Mouse (Mus musculus): ENCODE results near the gene Klk1b21. TPM values are rescaled to one million over a fixed set of nuclear protein-coding genes. Genes with fewer than 3 reads are reported as not detected.
"Not testable (repeated sequence)": the region's sequence is repeated elsewhere in the genome, so short reads cannot be mapped to it uniquely, and the experiment has no call there.

Klk1b21 gene
- not detected in 2 replicates for polyA plus RNA-seq (2016; fragmentation: Nextera tagmentation; extraction: Ambion mirVana)

- not testable (repeated sequence) for H3K4me1 ChIP-seq; H3K9ac ChIP-seq (replicated peaks); ATAC-seq (ENCODE audit: low FRiP score, low read depth); H3K27me3 ChIP-seq; H3K27ac ChIP-seq (replicated peaks); H3K36me3 ChIP-seq; H3K4me3 ChIP-seq; H3K9me3 ChIP-seq; H3K4me2 ChIP-seq (replicated peaks)
- 83% methylated on average over 3 of the region's 3 CpGs for WGBS
Measured at GRCm38 (mm10) chr7:44102028-44102427, at the start of gene Klk1b21. Gene Klk1b21 (plus strand): TSS chr7:44102328.

- Histone ChIP-seq H3K9me3 (no peaks in the 10 kb centered on the region), H3K27me3 (no peaks in the 10 kb centered on the region), H3K9ac (replicated peaks) (no peak overlapping the region), H3K4me1 (no peaks in the 10 kb centered on the region), H3K36me3 (no peaks in the 10 kb centered on the region), H3K27ac (replicated peaks) (no peak overlapping the region), H3K4me2 (replicated peaks) (no peak overlapping the region), H3K4me3 (no peak overlapping the region)
- no peak for ATAC-seq (ENCODE audit: low FRiP score, low read depth)
- 79% methylated on average over 2 of the region's 2 CpGs for WGBS
Measured at GRCm38 (mm10) chr7:44072117-44072516, 30.0 kb upstream of the Klk1b21 start.

DNA sequence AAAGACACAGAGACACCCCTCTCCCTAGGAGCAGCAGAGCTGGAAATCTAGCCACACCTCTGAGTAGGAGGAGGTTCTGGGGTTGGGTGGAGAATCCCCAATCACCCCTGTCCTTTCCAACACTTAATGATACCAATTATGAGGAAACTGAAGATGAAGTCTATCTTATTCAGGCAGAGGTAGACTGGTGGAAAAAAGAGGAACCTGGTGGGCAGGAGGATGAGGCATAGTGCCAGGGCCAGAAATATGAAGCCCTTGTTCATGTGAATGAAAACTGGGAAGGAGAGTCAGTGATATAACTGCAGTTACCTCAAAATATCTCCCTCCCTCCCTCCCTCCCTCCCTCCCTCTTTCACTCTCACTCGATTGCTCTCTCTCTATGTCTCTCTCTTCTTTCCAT is 24.4 kb upstream of the Klk1b21 start:
- no peaks in the 10 kb centered on the region for H3K27me3 ChIP-seq

DNA sequence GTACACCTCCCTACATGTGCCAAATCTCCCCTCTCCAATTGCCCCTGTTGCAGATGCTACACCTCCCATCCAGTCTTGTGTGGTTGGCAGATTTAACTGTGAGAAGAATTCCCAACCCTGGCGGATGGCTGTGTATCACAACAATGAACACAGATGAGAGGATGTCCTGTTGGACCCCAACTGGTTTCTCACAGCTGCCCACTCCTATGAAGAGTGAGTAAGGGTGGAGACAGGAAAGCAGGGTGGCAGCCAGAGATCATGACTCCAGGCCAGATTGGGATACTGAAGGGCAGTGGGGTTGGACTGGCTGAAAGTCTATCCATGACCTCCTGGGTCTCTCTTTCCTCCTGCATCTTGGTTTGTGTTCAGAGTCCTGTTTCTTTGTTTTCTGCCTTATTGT is 6.0 kb upstream of the Klk1b21 start:
- Histone ChIP-seq H3K4me3 (no peak overlapping the region), H3K9me3 (no peaks in the 10 kb centered on the region), H3K27me3 (no peaks in the 10 kb centered on the region), H3K9ac (replicated peaks) (no peak overlapping the region), H3K36me3 (no peaks in the 10 kb centered on the region), H3K4me1 (no peaks in the 10 kb centered on the region), H3K4me2 (replicated peaks) (no peak overlapping the region), H3K27ac (replicated peaks) (no peak overlapping the region)
- no peak for ATAC-seq (ENCODE audit: low FRiP score, low read depth)
- WGBS = 89% methylated on average over 1 of the region's 1 CpGs

More for the DNA sequence above, 24.4 kb upstream of the Klk1b21 start:
- WGBS = 70% methylated on average over 1 of the region's 1 CpGs
- no peaks in the 10 kb centered on the region for H3K36me3 ChIP-seq
- no peaks in the 10 kb centered on the region for H3K4me1 ChIP-seq
- H3K9me3 ChIP-seq = no peaks in the 10 kb centered on the region
- no peak overlapping the region for H3K4me3 ChIP-seq
- no peak overlapping the region for H3K4me2 ChIP-seq (replicated peaks)
- no peak overlapping the region for H3K9ac ChIP-seq (replicated peaks)
- no peak overlapping the region for H3K27ac ChIP-seq (replicated peaks)
- ATAC-seq (ENCODE audit: low FRiP score, low read depth) = no peak

DNA sequence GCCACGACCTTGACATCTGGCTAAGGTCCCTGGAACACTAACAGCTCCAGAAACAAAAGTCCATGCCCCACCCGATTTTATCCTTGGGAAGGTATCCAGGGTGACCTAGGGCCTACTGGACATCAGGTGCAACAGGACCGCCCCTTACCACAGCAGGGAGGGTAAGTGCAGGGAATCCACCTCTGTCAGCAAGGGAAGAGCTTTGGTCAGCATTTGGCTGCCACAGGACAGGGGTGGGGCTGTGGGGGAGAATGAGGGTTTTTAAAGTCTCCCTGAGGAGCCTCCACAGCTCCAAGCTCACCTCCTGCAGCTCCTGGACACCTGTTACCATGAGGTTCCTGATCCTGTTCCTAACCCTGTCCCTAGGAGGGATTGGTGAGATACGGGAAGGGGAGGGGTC is 10.2 kb downstream of the Klk1b21 start, which contains the start of gene Klk1b22:
Klk1b22 (plus strand) TSS at position 301 of the 400 bp plus-strand sequence.
- WGBS = 81% methylated on average over 4 of the region's 4 CpGs
- no peaks in the 10 kb centered on the region for H3K36me3 ChIP-seq
- no peaks in the 10 kb centered on the region for H3K27me3 ChIP-seq
- H3K9ac ChIP-seq (replicated peaks) = no peak within 1 kb of the TSS
- no peaks in the 10 kb centered on the region for H3K4me1 ChIP-seq
- ATAC-seq (ENCODE audit: low FRiP score, low read depth) = no peak
- no peak within 1 kb of the TSS for H3K27ac ChIP-seq (replicated peaks)
- H3K4me2 ChIP-seq (replicated peaks) = no peak within 1 kb of the TSS
- H3K4me3 ChIP-seq = no peak within 1 kb of the TSS
- no peaks in the 10 kb centered on the region for H3K9me3 ChIP-seq

GRCm38 (mm10) chr7:44123445-44123844 is 21.3 kb downstream of the Klk1b21 start:
- no peak overlapping the region for H3K4me2 ChIP-seq (replicated peaks)
- 85% methylated on average over 6 of the region's 6 CpGs for WGBS
- H3K9me3 ChIP-seq = no peaks in the 10 kb centered on the region
- no peak overlapping the region for H3K27ac ChIP-seq (replicated peaks)
- no peak overlapping the region for H3K4me3 ChIP-seq
- H3K36me3 ChIP-seq = no peaks in the 10 kb centered on the region
- no peak overlapping the region for H3K9ac ChIP-seq (replicated peaks)
- ATAC-seq (ENCODE audit: low FRiP score, low read depth) = no peak
- H3K4me1 ChIP-seq = no peaks in the 10 kb centered on the region
- H3K27me3 ChIP-seq = no peaks in the 10 kb centered on the region

- Histone ChIP-seq H3K36me3 (no peaks in the 10 kb centered on the region), H3K4me2 (replicated peaks) (no peak within 1 kb of the TSS), H3K4me1 (no peaks in the 10 kb centered on the region), H3K27me3 (no peaks in the 10 kb centered on the region), H3K9me3 (no peaks in the 10 kb centered on the region), H3K9ac (replicated peaks) (no peak within 1 kb of the TSS), H3K4me3 (no peak within 1 kb of the TSS), H3K27ac (replicated peaks) (no peak within 1 kb of the TSS)
- ATAC-seq (ENCODE audit: low FRiP score, low read depth) = no peak
- WGBS = 87% methylated on average over 3 of the region's 3 CpGs
Measured at GRCm38 (mm10) chr7:44136467-44136866, 34.3 kb downstream of the Klk1b21 start, which contains the start of gene Klk1b16. Gene Klk1b16 (plus strand): TSS chr7:44136767.

Other genes with a start within 250 kb of the Klk1b21 start
- gene Klk4, start 221.2 kb upstream of the Klk1b21 start, polyA plus RNA-seq (2016; fragmentation: Nextera tagmentation; extraction: Ambion mirVana) = not detected in 2 replicates
- not detected in 2 replicates for gene Klk15, start 168.6 kb upstream of the Klk1b21 start, polyA plus RNA-seq (2016; fragmentation: Nextera tagmentation; extraction: Ambion mirVana)
- not detected in 2 replicates for gene Klk1b8, start 151.7 kb upstream of the Klk1b21 start, polyA plus RNA-seq (2016; fragmentation: Nextera tagmentation; extraction: Ambion mirVana)
- not detected in 2 replicates for gene Klk1b1, start 135.6 kb upstream of the Klk1b21 start, polyA plus RNA-seq (2016; fragmentation: Nextera tagmentation; extraction: Ambion mirVana)
- not detected in 2 replicates for gene Klk1b9, start 126.3 kb upstream of the Klk1b21 start, polyA plus RNA-seq (2016; fragmentation: Nextera tagmentation; extraction: Ambion mirVana)
- not detected in 2 replicates for gene Klk1b11, start 106.5 kb upstream of the Klk1b21 start, polyA plus RNA-seq (2016; fragmentation: Nextera tagmentation; extraction: Ambion mirVana)
- not detected in 2 replicates for gene Klk1b26, start 90.2 kb upstream of the Klk1b21 start, polyA plus RNA-seq (2016; fragmentation: Nextera tagmentation; extraction: Ambion mirVana)
- gene Klk1b27, start 50.0 kb upstream of the Klk1b21 start, polyA plus RNA-seq (2016; fragmentation: Nextera tagmentation; extraction: Ambion mirVana) = not detected in 2 replicates
- gene Klk1b22, start 10.3 kb downstream of the Klk1b21 start, polyA plus RNA-seq (2016; fragmentation: Nextera tagmentation; extraction: Ambion mirVana) = not detected in 2 replicates
- gene Klk1b16, start 34.4 kb downstream of the Klk1b21 start, polyA plus RNA-seq (2016; fragmentation: Nextera tagmentation; extraction: Ambion mirVana) = not detected in 2 replicates
- not detected in 2 replicates for gene Klk1b24, start 85.9 kb downstream of the Klk1b21 start, polyA plus RNA-seq (2016; fragmentation: Nextera tagmentation; extraction: Ambion mirVana)
- gene Klk1b3, start 95.9 kb downstream of the Klk1b21 start, polyA plus RNA-seq (2016; fragmentation: Nextera tagmentation; extraction: Ambion mirVana) = not detected in 2 replicates
- gene Klk1b4, start 105.1 kb downstream of the Klk1b21 start, polyA plus RNA-seq (2016; fragmentation: Nextera tagmentation; extraction: Ambion mirVana) = not detected in 2 replicates
- not detected in 2 replicates for gene Klk1b5, start 113.6 kb downstream of the Klk1b21 start, polyA plus RNA-seq (2016; fragmentation: Nextera tagmentation; extraction: Ambion mirVana)
- not detected in 2 replicates for gene Klk1, start 123.0 kb downstream of the Klk1b21 start, polyA plus RNA-seq (2016; fragmentation: Nextera tagmentation; extraction: Ambion mirVana)
- not detected in 2 replicates for gene Gm36864, start 133.8 kb downstream of the Klk1b21 start, polyA plus RNA-seq (2016; fragmentation: Nextera tagmentation; extraction: Ambion mirVana)
- gene 1700028J19Rik, start 144.4 kb downstream of the Klk1b21 start, polyA plus RNA-seq (2016; fragmentation: Nextera tagmentation; extraction: Ambion mirVana) = 1.1 and 1.6 TPM in 2 replicates
- 174 and 194 TPM in 2 replicates for gene 2410002F23Rik, start 144.4 kb downstream of the Klk1b21 start, polyA plus RNA-seq (2016; fragmentation: Nextera tagmentation; extraction: Ambion mirVana)
- 0.18 TPM in 2 replicates for gene Acp4, start 155.1 kb downstream of the Klk1b21 start, polyA plus RNA-seq (2016; fragmentation: Nextera tagmentation; extraction: Ambion mirVana)
- not detected in 2 replicates for gene Gm15517, start 159.1 kb downstream of the Klk1b21 start, polyA plus RNA-seq (2016; fragmentation: Nextera tagmentation; extraction: Ambion mirVana)
- 2.5 and 2.6 TPM in 2 replicates for gene Clec11a, start 204.6 kb downstream of the Klk1b21 start, polyA plus RNA-seq (2016; fragmentation: Nextera tagmentation; extraction: Ambion mirVana)
- 8.5 and 11.4 TPM in 2 replicates for gene Shank1, start 207.9 kb downstream of the Klk1b21 start, polyA plus RNA-seq (2016; fragmentation: Nextera tagmentation; extraction: Ambion mirVana)

Data from midbrain, embryonic 12.5 days (tissue).